Mouse (Mus musculus): Measurements from ENCODE around the gene Stpg4.

Stpg4 gene

GRCm38 (mm10) chr17:87427511-87427910 lies at the start of gene Stpg4:
Gene Stpg4, minus strand, starts transcription at chr17:87427741.
- DNase-seq = no peak

- no peak for DNase-seq
Measured at GRCm38 (mm10) chr17:87475356-87475755, 47.8 kb upstream of the Stpg4 start.

GRCm38 (mm10) chr17:87474501-87474795 lies 46.9 kb upstream of the Stpg4 start:
- no peak for DNase-seq

GRCm38 (mm10) chr17:87473736-87474500 lies 46.4 kb upstream of the Stpg4 start:
- peak; percentile 61 to 71 for DNase-seq

GRCm38 (mm10) chr17:87473441-87473735 lies 45.8 kb upstream of the Stpg4 start:
- DNase-seq = no peak

GRCm38 (mm10) chr17:87472879-87473278 lies 45.3 kb upstream of the Stpg4 start:
- DNase-seq = peak; percentile 75 to 82

- DNase-seq = no peak
Measured at GRCm38 (mm10) chr17:87471661-87472060, 44.1 kb upstream of the Stpg4 start.

- DNase-seq = no peak
Measured at GRCm38 (mm10) chr17:87470797-87471196, 43.3 kb upstream of the Stpg4 start.

- DNase-seq = no peak
Measured at GRCm38 (mm10) chr17:87470282-87470681, 42.7 kb upstream of the Stpg4 start.

GRCm38 (mm10) chr17:87469428-87469827 lies 41.9 kb upstream of the Stpg4 start:
- DNase-seq = no peak

- DNase-seq = no peak
Measured at GRCm38 (mm10) chr17:87468616-87469015, 41.1 kb upstream of the Stpg4 start.

- no peak for DNase-seq
Measured at GRCm38 (mm10) chr17:87461499-87461896, 34.0 kb upstream of the Stpg4 start.

GRCm38 (mm10) chr17:87460669-87461498 lies 33.3 kb upstream of the Stpg4 start:
- DNase-seq = no peak

- peak in 1 of 2 experiments; percentile 37 for DNase-seq
Measured at GRCm38 (mm10) chr17:87459750-87460668, 32.5 kb upstream of the Stpg4 start.

- DNase-seq = peak; percentile 70 to 72
Measured at GRCm38 (mm10) chr17:87458911-87459749, 31.6 kb upstream of the Stpg4 start.

- no peak for DNase-seq
Measured at GRCm38 (mm10) chr17:87457961-87458360, 30.4 kb upstream of the Stpg4 start.

- no peak for DNase-seq
Measured at GRCm38 (mm10) chr17:87454121-87454520, 26.6 kb upstream of the Stpg4 start.

- no peak for DNase-seq
Measured at GRCm38 (mm10) chr17:87453336-87453735, 25.8 kb upstream of the Stpg4 start.

- DNase-seq = no peak
Measured at GRCm38 (mm10) chr17:87448881-87449280, 21.3 kb upstream of the Stpg4 start.

- DNase-seq = no peak
Measured at GRCm38 (mm10) chr17:87448339-87448738, 20.8 kb upstream of the Stpg4 start.

- no peak for DNase-seq
Measured at GRCm38 (mm10) chr17:87447612-87448200, 20.2 kb upstream of the Stpg4 start.
